Mouse (Mus musculus) T-cell, adult 2 months (primary cell): ENCODE data around the gene Zfp668.

Experiments used
- DNase-seq: peaks from one replicate; pipeline ENCODE4 v3.0.0; 2022; ENCODE audit warnings: low spot score

The Zfp668 gene

DNA sequence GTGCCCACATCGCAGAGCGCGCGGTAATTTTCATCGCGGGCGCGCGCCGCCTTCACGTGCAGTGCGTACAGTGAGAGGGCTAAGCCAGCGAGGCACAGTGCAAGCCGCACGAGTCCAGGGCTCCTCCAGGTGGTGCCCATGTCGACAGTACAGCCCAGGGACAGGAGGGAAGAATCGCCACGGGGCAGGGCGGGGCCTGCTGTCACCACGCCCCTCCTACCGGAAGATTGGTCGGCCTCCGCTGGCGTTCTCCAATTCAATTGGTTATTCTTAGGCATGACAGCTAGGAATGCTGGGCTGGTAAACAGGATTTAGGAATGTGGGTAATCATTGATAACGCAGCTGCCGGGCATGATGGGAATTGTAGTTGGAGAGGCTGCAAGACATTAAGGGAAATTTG is 18.8 kb upstream of the Zfp668 start, which contains the start of the genes Gm21974 and Vkorc1:
Gm21974 (minus strand) TSS at position 13 of the 400 bp plus-strand sequence.
Vkorc1 (minus strand) TSS at position 176 of the 400 bp plus-strand sequence.
- DNase-seq, result peak; percentile 87

GRCm38 (mm10) chr7:127894480-127894879 is 17.9 kb upstream of the Zfp668 start:
- DNase-seq, result no peak

DNA sequence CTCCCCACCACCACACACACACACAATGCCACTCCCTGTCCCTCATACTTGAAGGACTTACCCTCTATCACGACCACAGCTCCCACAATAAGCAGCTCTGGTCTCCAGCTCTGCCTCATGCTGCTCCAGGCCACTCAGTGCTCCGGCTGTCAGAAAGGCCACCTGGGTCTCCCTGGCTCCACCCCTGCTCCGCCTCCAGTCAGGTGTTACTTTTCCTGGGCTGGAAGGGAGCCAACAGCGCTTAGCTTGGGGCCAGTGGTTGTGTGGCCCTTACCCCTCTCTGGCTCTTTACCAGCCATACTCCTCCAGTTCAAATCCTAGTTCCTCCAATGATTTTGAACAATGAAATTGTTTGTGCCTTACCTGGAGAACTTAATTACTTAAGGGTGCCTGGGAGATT is 14.2 kb upstream of the Zfp668 start, which contains the start of gene Prss53:
Prss53 (minus strand) TSS at position 173 of the 400 bp plus-strand sequence.
- DNase-seq, result no peak

DNA sequence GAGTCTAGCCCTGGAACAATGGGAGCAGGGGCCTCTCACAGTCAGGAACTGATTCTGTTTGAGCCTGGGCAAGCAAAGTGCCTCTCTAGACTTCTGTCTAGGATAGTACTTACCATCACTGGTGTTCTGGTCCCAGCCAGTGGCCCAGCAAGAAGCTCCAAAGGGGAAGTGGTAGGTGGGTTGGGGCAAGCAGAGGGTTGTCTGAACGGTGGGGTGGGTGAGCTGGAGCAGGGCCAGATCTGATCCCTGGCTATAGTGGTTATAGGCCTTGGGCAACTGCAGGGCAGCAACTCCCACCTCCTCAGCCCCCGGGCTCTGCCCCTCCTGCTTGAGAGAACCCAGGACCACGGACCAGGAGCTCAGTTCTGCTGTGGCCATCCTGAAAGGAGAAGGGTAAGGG is 12.2 kb upstream of the Zfp668 start:
- no peak for DNase-seq

- no peak for DNase-seq
Measured at GRCm38 (mm10) chr7:127887781-127888180, 11.2 kb upstream of the Zfp668 start.

- DNase-seq, result no peak
Measured at GRCm38 (mm10) chr7:127887191-127887590, 10.6 kb upstream of the Zfp668 start.

DNA sequence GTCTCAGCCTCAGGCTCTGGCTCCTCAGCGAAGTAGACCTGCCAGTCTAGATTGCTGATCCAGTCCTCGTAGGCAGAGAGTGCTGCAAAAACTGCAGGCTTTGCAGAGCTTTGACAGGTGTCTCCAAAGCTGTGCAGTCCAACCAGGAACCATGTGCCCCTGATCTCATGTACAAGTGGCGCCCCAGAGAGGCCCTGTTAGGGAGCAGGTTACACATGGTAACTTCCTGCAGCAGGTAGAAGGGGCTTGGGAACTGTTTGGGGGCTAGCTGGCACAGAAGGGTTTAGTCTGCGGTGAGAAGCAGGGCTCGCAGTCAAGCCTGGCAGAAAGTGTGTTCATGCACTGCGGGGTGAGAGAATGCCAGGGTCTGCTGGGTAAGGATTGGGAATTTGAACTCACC is 9.9 kb upstream of the Zfp668 start:
- DNase-seq, result no peak

GRCm38 (mm10) chr7:127885951-127886350 is 9.3 kb upstream of the Zfp668 start:
- DNase-seq, result no peak

DNA sequence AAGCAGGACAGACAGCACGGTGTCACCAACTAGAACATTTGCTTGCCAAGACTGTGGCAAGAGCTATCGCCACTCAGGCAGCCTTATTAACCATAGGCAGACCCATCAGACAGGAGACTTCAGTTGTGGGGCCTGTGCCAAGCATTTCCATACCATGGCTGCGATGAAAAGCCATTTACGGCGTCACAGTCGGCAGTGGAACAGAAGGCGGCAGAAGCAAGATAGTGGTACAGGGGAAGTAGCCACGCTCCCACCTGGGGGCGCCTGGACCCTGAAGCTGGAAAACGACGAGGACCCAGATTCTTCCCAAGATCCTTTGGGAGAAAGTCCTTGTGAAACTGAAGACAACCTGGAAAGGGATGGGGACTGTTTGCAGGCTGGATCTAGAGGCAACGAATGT is 3.8 kb upstream of the Zfp668 start:
- DNase-seq, result no peak

- DNase-seq, result no peak
Measured at GRCm38 (mm10) chr7:127879301-127879700, 2.7 kb upstream of the Zfp668 start.

DNA sequence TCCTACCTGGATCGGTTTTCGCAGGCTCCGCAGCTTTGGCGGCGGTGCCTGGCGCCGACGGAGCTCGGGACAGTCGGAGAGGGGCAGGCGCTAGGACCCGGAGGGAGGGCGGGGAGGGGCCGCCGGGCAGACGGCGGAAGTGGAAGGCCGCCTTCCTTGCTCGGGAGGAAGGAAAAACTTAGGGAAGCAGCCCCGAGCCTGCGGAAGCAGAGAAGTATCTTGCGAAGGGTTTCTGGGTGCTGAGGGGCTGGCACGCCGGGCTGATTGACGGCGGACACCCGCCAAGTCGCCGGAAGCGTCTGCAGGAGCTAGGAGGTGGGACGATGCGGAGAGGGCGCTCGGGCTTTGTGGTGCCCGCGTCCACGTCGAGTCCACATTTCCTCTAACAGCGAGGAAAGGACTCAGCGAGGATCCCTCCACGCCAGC is 574 bp downstream of the Zfp668 start, which contains the start of gene Zfp646:
Zfp646 (plus strand) TSS at position 181 of the 426 bp plus-strand sequence.
- DNase-seq, result peak; percentile 68

GRCm38 (mm10) chr7:127875627-127876001 is 1.0 kb downstream of the Zfp668 start:
- DNase-seq, result peak; percentile 82

GRCm38 (mm10) chr7:127874812-127875626 is 1.6 kb downstream of the Zfp668 start:
- DNase-seq, result no peak

GRCm38 (mm10) chr7:127870136-127870821 is 6.3 kb downstream of the Zfp668 start:
- DNase-seq, result no peak

DNA sequence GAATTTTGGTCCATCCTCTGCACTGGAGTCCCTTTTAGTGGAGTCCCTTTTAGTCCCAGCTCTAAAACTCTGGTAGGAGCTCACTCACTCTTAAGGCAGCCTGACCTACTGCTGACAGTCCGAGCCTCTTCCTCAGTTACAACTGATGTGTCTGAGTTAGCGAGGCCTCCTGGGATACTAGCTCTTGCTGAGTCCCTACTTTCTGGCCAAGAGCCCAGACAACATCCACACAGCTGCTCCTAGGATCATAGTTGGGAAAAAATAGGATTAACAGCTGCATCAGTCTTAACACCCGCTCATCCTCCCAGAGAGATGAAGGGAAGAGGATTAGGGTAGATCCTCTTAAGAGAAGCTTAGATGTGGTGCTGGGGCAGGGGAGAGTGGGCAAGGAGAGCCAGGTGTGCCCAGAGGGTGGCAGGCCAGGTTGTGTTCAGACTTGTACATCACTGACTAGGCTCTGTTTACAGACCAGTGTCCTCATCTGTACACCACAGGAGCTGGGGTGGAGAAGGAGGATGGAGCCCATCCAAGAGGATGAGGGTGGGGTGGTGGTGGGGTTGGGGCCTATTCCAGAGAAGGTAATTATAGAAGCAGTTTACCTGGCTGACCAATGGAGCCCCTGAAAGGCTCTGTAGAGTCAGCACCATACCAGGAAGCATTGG is 7.3 kb downstream of the Zfp668 start:
- no peak for DNase-seq

- DNase-seq, result no peak
Measured at GRCm38 (mm10) chr7:127867641-127868040, 9.0 kb downstream of the Zfp668 start.

- no peak for DNase-seq
Measured at GRCm38 (mm10) chr7:127866434-127866833, 10.2 kb downstream of the Zfp668 start.

- DNase-seq, result no peak
Measured at GRCm38 (mm10) chr7:127858258-127858657, 18.4 kb downstream of the Zfp668 start.

GRCm38 (mm10) chr7:127850906-127851305 is 25.7 kb downstream of the Zfp668 start:
- DNase-seq, result no peak

DNA sequence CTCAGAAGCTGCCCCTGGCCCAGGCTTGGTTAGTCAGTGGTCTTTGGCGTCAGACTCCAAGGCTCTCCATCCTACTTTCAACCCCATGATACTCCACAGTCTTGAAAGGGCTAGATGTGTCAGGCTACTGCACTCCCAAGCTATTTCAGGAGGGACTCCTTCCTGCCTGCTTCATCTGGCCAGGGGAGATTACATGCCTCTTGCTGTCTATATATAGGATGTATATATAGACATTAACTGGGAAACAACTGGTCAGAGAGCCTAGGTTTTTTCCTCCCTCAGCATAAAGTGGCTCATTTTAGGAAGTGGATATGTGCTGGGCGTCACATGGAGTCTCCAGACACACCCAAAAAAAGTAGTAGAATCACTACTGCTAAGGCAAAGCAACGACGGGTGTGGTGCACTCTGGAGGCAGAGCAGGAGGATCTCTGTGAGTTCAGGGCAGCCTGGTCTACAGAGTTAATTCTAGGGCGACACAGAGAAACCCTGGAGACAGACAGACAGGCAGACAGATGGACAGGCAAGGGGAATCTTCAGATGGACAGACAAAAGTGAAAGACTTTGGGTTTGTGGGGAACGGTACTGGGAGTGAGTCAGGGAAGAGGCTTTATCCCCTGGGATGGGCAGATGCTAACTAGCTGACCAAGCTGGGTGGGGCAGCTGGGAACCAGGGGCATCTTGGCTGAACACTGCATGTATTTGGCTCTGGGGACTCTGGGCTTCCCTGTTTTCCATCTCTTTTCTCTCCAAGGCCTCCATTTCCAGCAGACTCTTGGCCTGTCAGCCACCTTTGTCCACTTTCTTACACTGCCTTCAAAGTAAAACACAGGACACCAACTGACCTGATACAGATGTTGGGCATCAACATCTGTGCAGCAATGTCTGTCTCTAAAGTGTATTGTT is 26.4 kb downstream of the Zfp668 start:
- no peak for DNase-seq

GRCm38 (mm10) chr7:127842001-127842718 is 34.5 kb downstream of the Zfp668 start:
- DNase-seq, result peak; percentile 81
